ENCODE assay signal across 23 mouse cellular contexts in genomic region chr11:6371376-6372155, GRCm38 (mm10). TPM values are rescaled to one million over a fixed set of nuclear protein-coding genes. Genes with fewer than 3 reads are reported as not detected.
A peak's percentile ranks its signal among the peaks of the same experiment; 100 is the strongest.
DNase-seq lines count a peak whose midpoint lies in the region; TF ChIP-seq lines count a peak whose summit lies in the region.
"Had no signal": no experiment of that assay in that cellular context is flagged by ENCODE, and none has a peak within 500 bp of the region (broad histone marks: within the 10 kb centered on the region; RNA-seq: fewer than 3 reads in every experiment).

No protein-coding gene starts in this region.

- in situ Hi-C loops in CH12.LX (cut with MboI; ENCODE audit: low pct_ligation_motif_present, low pct_unique_long_range_greater_than_20kb, low sequenced_read_pairs), result no loop called here

- peak; percentile 27 for DNase-seq in CH12.LX (ENCODE audit: extremely low read depth)
- DNase-seq in R1 (ENCODE audit: low read depth, low spot score), result peak; percentile 77
- no peak for DNase-seq in heart, adult 8-10 months (ENCODE audit: low spot score)
- DNase-seq in embryo, embryonic 9.5 days (ENCODE audit: extremely low spot score), result no peak
- DNase-seq in heart, adult 18-20 months, result no peak
- DNase-seq: adrenal gland, postnatal 14 days; B cell, adult 2 months; cerebellum, adult 11 months; cerebellum, adult 8-10 months; cerebellum, postnatal 14 days; forebrain, postnatal 0 days; gastrocnemius, adult 2 months; heart, adult 2 months; kidney, adult 18-20 months had no signal

- no peaks in the 10 kb centered on the region for H3K9me3 ChIP-seq in CH12.LX (replicated peaks; ENCODE audit: low read length)
- no peaks in the 10 kb centered on the region for H3K9me3 ChIP-seq in ES-Bruce4 (replicated peaks; ENCODE audit: control insufficient read depth, insufficient read depth, low read length, poor library complexity, severe bottlenecking)
- H3K9me3 ChIP-seq: forebrain, embryonic 13.5 days; heart, embryonic 12.5 days; hindbrain, embryonic 10.5 days; intestine, embryonic 15.5 days; kidney, embryonic 15.5 days had no signal

- TF ChIP-seq POLR2A in CH12.LX (IDR thresholded peaks at IDR 0.05; ENCODE audit: low read depth, low read length) (peak; percentile 71), ES-Bruce4 (IDR thresholded peaks at IDR 0.05; ENCODE audit: insufficient read depth, low read length) (no peak), myocyte (IDR thresholded peaks at IDR 0.05; ENCODE audit: insufficient read length, low read depth) (no peak)

- no peak for TF ChIP-seq RAD21 in CH12.LX (IDR thresholded peaks at IDR 0.05; ENCODE audit: low read depth, low read length)

- H3K9ac ChIP-seq in CH12.LX (ENCODE audit: insufficient read depth, low read depth) (peak overlapping the region; percentile 66), ES-Bruce4 (ENCODE audit: low read depth, poor library complexity, severe bottlenecking) (peak overlapping the region; percentile 71)
- H3K9ac ChIP-seq: forebrain, embryonic 13.5 days; forebrain, postnatal 0 days; heart, embryonic 12.5 days; hindbrain, embryonic 14.5 days; intestine, embryonic 15.5 days; kidney, embryonic 15.5 days had no signal

- H3K79me2 ChIP-seq in CH12.LX (replicated peaks; ENCODE audit: control insufficient read depth, extremely low read depth, insufficient read depth, poor library complexity, severe bottlenecking) (no peaks in the 10 kb centered on the region), myocyte (ENCODE audit: control insufficient read depth, insufficient read depth) (no peaks in the 10 kb centered on the region)

- H3K27ac ChIP-seq in CH12.LX (ENCODE audit: insufficient read depth, low read depth), result no peak overlapping the region
- H3K27ac ChIP-seq in ES-Bruce4 (ENCODE audit: insufficient read depth, low read length), result peak overlapping the region; percentile 56; the same call in 1 of the 2 replicates
- H3K27ac ChIP-seq: forebrain, embryonic 13.5 days; gastrocnemius, adult 2 months; heart, adult 2 months; hindbrain, embryonic 10.5 days; hindbrain, embryonic 14.5 days; intestine, embryonic 15.5 days; kidney, embryonic 15.5 days had no signal

- peak overlapping the region; percentile 34 to 85 (median 45) for H3K4me3 ChIP-seq in CH12.LX (replicated peaks in 1 of 3; ENCODE audit: low read depth in 2 of 3, low read length in 2 of 3, poor library complexity in 1 of 3)
- peak overlapping the region; percentile 86 for H3K4me3 ChIP-seq in ES-Bruce4 (ENCODE audit: low read depth, low read length)
- H3K4me3 ChIP-seq in myocyte, result no peak overlapping the region
- H3K4me3 ChIP-seq: forebrain, embryonic 13.5 days; gastrocnemius, adult 2 months; heart, adult 2 months; heart, embryonic 12.5 days; hindbrain, embryonic 10.5 days; intestine, embryonic 15.5 days; kidney, embryonic 15.5 days had no signal

- no peak overlapping the region for H3ac ChIP-seq in myocyte (ENCODE audit: control insufficient read depth, insufficient read length)

- H3K27me3 ChIP-seq in CH12.LX (replicated peaks) (no peaks in the 10 kb centered on the region), ES-Bruce4 (ENCODE audit: control insufficient read depth, insufficient read depth, low read length, poor library complexity, severe bottlenecking) (no peaks in the 10 kb centered on the region), myocyte (ENCODE audit: control insufficient read depth, insufficient read depth, insufficient read length) (no peaks in the 10 kb centered on the region)
- H3K27me3 ChIP-seq: forebrain, embryonic 13.5 days; heart, embryonic 12.5 days; intestine, embryonic 15.5 days; kidney, embryonic 15.5 days; Patski had no signal

- TF ChIP-seq EP300 in CH12.LX (IDR thresholded peaks at IDR 0.05; ENCODE audit: low read length) (no peak), ES-Bruce4 (IDR thresholded peaks at IDR 0.05; ENCODE audit: insufficient read depth, low read depth, low read length) (no peak)

- dilution Hi-C loops in CH12.LX (cut with MboI; ENCODE audit: extremely low pct_ligation_motif_present, extremely low pct_unique_long_range_greater_than_20kb, low sequenced_read_pairs), result no loop called here

- H3K4me1 ChIP-seq in CH12.LX (ENCODE audit: control insufficient read depth in 1 of 2, insufficient read depth in 2 of 2), result peaks cover 13 to 16% of the 10 kb centered on the region in 2 experiments
- H3K4me1 ChIP-seq in ES-Bruce4 (ENCODE audit: control insufficient read depth, insufficient read depth, low read length), result peaks cover 3% of the 10 kb centered on the region
- H3K4me1 ChIP-seq: forebrain, embryonic 13.5 days; heart, embryonic 12.5 days; intestine, embryonic 15.5 days; kidney, embryonic 15.5 days had no signal

- H3K36me3 ChIP-seq in CH12.LX (replicated peaks in 1 of 2; ENCODE audit: control insufficient read depth in 1 of 2, insufficient read depth in 1 of 2, low read length in 1 of 2) (no peaks in the 10 kb centered on the region), ES-Bruce4 (ENCODE audit: control insufficient read depth, insufficient read depth, low read length, poor library complexity, severe bottlenecking) (no peaks in the 10 kb centered on the region), myocyte (ENCODE audit: control insufficient read depth, insufficient read depth) (no peaks in the 10 kb centered on the region)
- H3K36me3 ChIP-seq: heart, embryonic 12.5 days; hindbrain, embryonic 10.5 days; intestine, embryonic 15.5 days; kidney, embryonic 15.5 days had no signal

- no peak for TF ChIP-seq CTCF in CH12.LX (conservative IDR thresholded peaks at IDR 0.05 in 1 of 2, IDR thresholded peaks at IDR 0.05 in 1 of 2; ENCODE audit: low read depth in 2 of 2, low read length in 2 of 2)
- no peak for TF ChIP-seq CTCF in ES-Bruce4 (IDR thresholded peaks at IDR 0.05; ENCODE audit: low read depth, low read length)

- H3K4me2 ChIP-seq in CH12.LX (ENCODE audit: insufficient read depth, low read depth, poor library complexity, severe bottlenecking) (peak overlapping the region; percentile 75), myocyte (ENCODE audit: low read depth) (peak overlapping the region; percentile 60)
- H3K4me2 ChIP-seq: forebrain, embryonic 13.5 days; heart, embryonic 12.5 days; hindbrain, embryonic 14.5 days; intestine, embryonic 15.5 days; kidney, embryonic 15.5 days had no signal

TF ChIP-seq in CH12.LX, 34 proteins besides CTCF, POLR2A, EP300 and RAD21 (continues in another document):
- TF ChIP-seq POLR2AphosphoS2 (IDR thresholded peaks at IDR 0.05; ENCODE audit: low read depth, low read length) (no peak), USF2 (conservative IDR thresholded peaks at IDR 0.05; ENCODE audit: low read depth, low read length) (no peak), ETS1 (conservative IDR thresholded peaks at IDR 0.05; ENCODE audit: low read depth, low read length) (no peak), CHD1 (IDR thresholded peaks at IDR 0.05; ENCODE audit: low read depth, low read length) (no peak), BHLHE40 (IDR thresholded peaks at IDR 0.05; ENCODE audit: low read depth, low read length) (no peak), UBTF (IDR thresholded peaks at IDR 0.05; ENCODE audit: low read depth, low read length) (no peak), MXI1 (IDR thresholded peaks at IDR 0.05; ENCODE audit: low read depth, low read length) (no peak; the same call in 1 of the 2 replicates), USF1 (IDR thresholded peaks at IDR 0.05; ENCODE audit: low read depth, low read length) (no peak), ZMIZ1 (IDR thresholded peaks at IDR 0.05; ENCODE audit: low read depth, low read length) (no peak), MAFK (IDR thresholded peaks at IDR 0.05; ENCODE audit: insufficient replicate concordance, low read length) (no peak), CHD2 (IDR thresholded peaks at IDR 0.05; ENCODE audit: low read length) (no peak), RCOR1 (conservative IDR thresholded peaks at IDR 0.05; ENCODE audit: low read depth, low read length) (no peak), PAX5 (IDR thresholded peaks at IDR 0.05; ENCODE audit: low read length) (no peak)

TF ChIP-seq in myocyte, 11 proteins besides CTCF, POLR2A, EP300 and RAD21:
- no peak for TF ChIP-seq TCF3 (IDR thresholded peaks at IDR 0.05; ENCODE audit: insufficient read length, low read depth)
- TF ChIP-seq REST (IDR thresholded peaks at IDR 0.05; ENCODE audit: insufficient read depth, insufficient read length), result no peak
- TF ChIP-seq E2F4 (IDR thresholded peaks at IDR 0.05; ENCODE audit: insufficient read depth), result no peak
- no peak for TF ChIP-seq USF1 (IDR thresholded peaks at IDR 0.05; ENCODE audit: low read depth)
- no peak for TF ChIP-seq CEBPB (IDR thresholded peaks at IDR 0.05; ENCODE audit: insufficient read depth, poor library complexity, severe bottlenecking)
- no peak for TF ChIP-seq POLR2AphosphoS2 (IDR thresholded peaks at IDR 0.05; ENCODE audit: insufficient read length, low read depth)
- no peak for TF ChIP-seq TCF12 (IDR thresholded peaks at IDR 0.05; ENCODE audit: insufficient read depth, poor library complexity, severe bottlenecking)
- TF ChIP-seq SRF (IDR thresholded peaks at IDR 0.05; ENCODE audit: control insufficient read depth, insufficient read length, low read depth), result no peak
- TF ChIP-seq MAX (IDR thresholded peaks at IDR 0.05; ENCODE audit: low read depth), result no peak
- no peak for TF ChIP-seq MYOG (IDR thresholded peaks at IDR 0.05; ENCODE audit: control insufficient read depth in 1 of 3, insufficient read depth in 1 of 3, insufficient read length in 2 of 3, low read depth in 2 of 3)
- no peak for TF ChIP-seq MYOD1 (IDR thresholded peaks at IDR 0.05; ENCODE audit: control insufficient read depth in 1 of 3, insufficient read length in 2 of 3, low read depth in 2 of 3)

RNA-seq across cellular contexts. Expression of gene Zmiz2, which starts 17.3 kb away (rescaled TPM):
- total RNA-seq in CH12.LX (2012; rRNA removed) (33.1 and 46.3 TPM in 2 replicates), CH12.LX (2014; rRNA removed) (8.5 and 10.6 TPM in 2 replicates)
- polyA plus RNA-seq in CH12.LX (2012; ENCODE audit: insufficient read length, low read depth) (197 and 238 TPM in 2 replicates), ES-Bruce4 (2011; ENCODE audit: insufficient read depth, insufficient read length, low read depth, missing spikeins) (51.5 and 59.4 TPM in 2 replicates), myocyte (2012; fragmentation: generic; extraction: Trizol) (37.1 TPM)
- 10 to 100 TPM; 37.1 to 38.7 (median 37.5) TPM for total RNA-seq in heart, adult 8-10 months (2022)
- 10 to 100 TPM; 33.8 to 37.0 TPM for total RNA-seq in heart, adult 18-20 months (2021)

RNA-seq across cellular contexts. Expression of gene Ppia, which starts 43.7 kb away (rescaled TPM):
- total RNA-seq in CH12.LX (2012; rRNA removed), result 8,867 and 10,240 TPM in 2 replicates
- 9,428 and 9,904 TPM in 2 replicates for total RNA-seq in CH12.LX (2014; rRNA removed)
- 5,045 and 5,764 TPM in 2 replicates for polyA plus RNA-seq in CH12.LX (2012; ENCODE audit: insufficient read length, low read depth)
- polyA plus RNA-seq in ES-Bruce4 (2011; ENCODE audit: insufficient read depth, insufficient read length, low read depth, missing spikeins), result 2,132 and 2,301 TPM in 2 replicates
- polyA plus RNA-seq in myocyte (2012; fragmentation: generic; extraction: Trizol), result 3,065 TPM
- 100 to 1,000 TPM; 262 to 310 (median 280) TPM for total RNA-seq in heart, adult 8-10 months (2022)
- total RNA-seq in heart, adult 18-20 months (2021), result 100 to 1,000 TPM; 304 to 366 TPM

Comparison
In these comparisons a context has a peak if more than half of its experiments do, and no peak if none do; other contexts are left out.
1. DNase-seq: peak in CH12.LX (single experiment) and R1 (single experiment); none in heart, adult 8-10 months (single experiment), embryo, embryonic 9.5 days (single experiment) and heart, adult 18-20 months (0 of 2).
2. RNA of gene Ppia, which starts 43.7 kb away (total RNA-seq): 8,867 to 10,240 TPM in CH12.LX; 304 to 366 TPM in heart, adult 18-20 months and 262 to 310 TPM in heart, adult 8-10 months; every median in the first group is over 10 times any median in the second.